Mouse (Mus musculus) lung, postnatal 4 days (tissue): Measurements from ENCODE around the gene Btf3.
A peak's percentile ranks its signal among the peaks of the same experiment; 100 is the strongest.

Source experiments
- DNase-seq, 2 experiments: peaks; one replicate each; pipeline ENCODE4 v3.0.0; 2021

Gene Btf3

GRCm38 (mm10) chr13:98275646-98276045 lies 41.2 kb downstream of the Btf3 start:
- no peak for DNase-seq

DNA sequence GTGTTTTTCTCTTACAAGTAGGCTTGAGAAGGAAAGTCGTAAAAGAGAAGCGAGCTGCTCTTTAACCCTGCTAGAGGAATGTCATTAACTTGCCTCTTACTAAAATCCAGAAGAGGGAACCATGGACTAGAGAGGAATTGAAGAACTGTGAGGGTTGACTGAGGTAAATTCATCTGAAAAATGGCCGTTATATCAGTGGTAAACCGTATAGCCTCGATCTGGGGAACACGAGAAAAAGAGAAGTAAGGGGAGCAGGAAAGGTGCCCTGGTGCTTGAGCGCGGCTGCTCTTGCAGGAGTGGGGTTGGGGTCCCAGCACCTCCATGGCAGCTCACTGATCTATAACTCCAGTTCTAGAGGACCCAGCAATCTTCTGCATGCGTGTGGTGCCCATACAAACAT lies 42.8 kb downstream of the Btf3 start:
- no peak for DNase-seq

- DNase-seq: no peak
These were observed 52.7 kb downstream of the Btf3 start for GRCm38 (mm10) chr13:98264111-98264510.

- no peak for DNase-seq
These were observed 53.3 kb downstream of the Btf3 start for GRCm38 (mm10) chr13:98263458-98263987.

- DNase-seq: peak; percentile 98 to 99
These were observed 54.0 kb downstream of the Btf3 start, which contains the start of the genes Utp15 and Ankra2 for GRCm38 (mm10) chr13:98262636-98263457. Utp15 (minus strand) TSS chr13:98263041. Ankra2 (plus strand) TSS chr13:98263074.
